Mouse (Mus musculus) spleen, adult 2 months (tissue): Measurements from ENCODE around the gene Mark2.

Experiments
- CTCF ChIP-seq: fragments of 200-500 bp; IDR thresholded peaks from 2 replicates; pipeline ENCODE4 v1.5.1; 2011; ENCODE audit warnings: mild to moderate bottlenecking, inconsistent platforms; ENCODE audit not compliant: insufficient read depth, insufficient read length, insufficient replicate concordance; ENCODE audit errors: extremely low read depth
- POLR2A ChIP-seq: fragments of 200-500 bp; IDR thresholded peaks from 2 replicates; pipeline ENCODE4 v1.6.1; 2011; ENCODE audit warnings: low read depth, low read length, inconsistent platforms

GRCm38 (mm10) chr19:7240291-7240690 lies 101.4 kb downstream of the Mark2 start:
- TF ChIP-seq CTCF (no peak), POLR2A (no peak)
